Mouse (Mus musculus) heart, adult 2 months (tissue): ENCODE measurements at regions not wholly inside any gene's neighbourhood (a gene's known extent, or its start where the extent isn't known, plus 50 kb on each side); places are given as distances from the start of the nearest gene placed in this dataset.

Experiments used
- CTCF ChIP-seq: fragments of 200-600 bp; IDR thresholded peaks from 2 replicates; pipeline ENCODE4 v1.8.1; 2022; ENCODE audit warnings: antibody characterized with exemption, mild to moderate bottlenecking, moderate library complexity
- EP300 ChIP-seq: fragments of 200-500 bp; IDR thresholded peaks from 2 replicates; pipeline ENCODE4 v1.6.1; 2011; ENCODE audit warnings: low read depth, low read length, control low read depth; ENCODE audit not compliant: insufficient read depth
- POLR2A ChIP-seq: fragments of 200-500 bp; IDR thresholded peaks from 2 replicates; pipeline ENCODE4 v1.6.1; 2011; ENCODE audit warnings: mild to moderate bottlenecking, low read depth, low read length, control low read depth; ENCODE audit not compliant: insufficient read depth

GRCm38 (mm10) chr8:35204971-35205370, 560.6 kb upstream of the Gm19410 start:
- TF ChIP-seq CTCF (no peak), POLR2A (no peak), EP300 (no peak)
